Mouse (Mus musculus) hindbrain, embryonic 13.5 days (tissue): ENCODE measurements at regions not wholly inside any gene's neighbourhood (a gene's known extent, or its start where the extent isn't known, plus 50 kb on each side); places are given as distances from the start of the nearest gene placed in this dataset.
A peak's percentile ranks its signal among the peaks of the same experiment; 100 is the strongest.

Experiments used
- ATAC-seq: fragments of 200-750 bp; cut with Nextera tagmentation; 2 replicates; pipeline ENCODE4 v1.8.0; 2017; ENCODE audit warnings: moderate TSS enrichment; ENCODE audit not compliant: low FRiP score
- H3K27ac ChIP-seq: fragments of 300-500 bp; sonication (generic); 2 replicates; pipeline ENCODE4 v1.5.1; 2015; ENCODE audit warnings: inconsistent platforms, mild to moderate bottlenecking, moderate library complexity
- H3K27me3 ChIP-seq: fragments of 300-500 bp; sonication (generic); 2 replicates; pipeline ENCODE4 v1.6.1; 2015; ENCODE audit warnings: mild to moderate bottlenecking, inconsistent platforms
- H3K36me3 ChIP-seq: fragments of 300-500 bp; sonication (generic); 2 replicates; pipeline ENCODE4 v1.6.1; 2015; ENCODE audit warnings: mild to moderate bottlenecking, inconsistent platforms
- H3K4me1 ChIP-seq: fragments of 300-500 bp; sonication (generic); replicated peaks from 2 replicates; pipeline ENCODE4 v1.6.1; 2015; ENCODE audit warnings: inconsistent platforms
- H3K4me2 ChIP-seq: fragments of 300-500 bp; sonication (generic); 2 replicates; pipeline ENCODE4 v1.6.1; 2015; ENCODE audit warnings: inconsistent platforms, mild to moderate bottlenecking, moderate library complexity
- H3K4me3 ChIP-seq: fragments of 300-500 bp; sonication (generic); 2 replicates; pipeline ENCODE4 v1.5.1; 2015; ENCODE audit warnings: mild to moderate bottlenecking, inconsistent platforms
- H3K9ac ChIP-seq: fragments of 300-500 bp; sonication (generic); 2 replicates; pipeline ENCODE4 v1.6.1; 2015; ENCODE audit warnings: mild to moderate bottlenecking, inconsistent platforms
- H3K9me3 ChIP-seq: fragments of 300-500 bp; sonication (generic); 2 replicates; pipeline ENCODE4 v1.6.1; 2016; ENCODE audit warnings: inconsistent platforms
- WGBS: fragments of 180-500 bp; shearing (Covaris S2); methylation state at CpG from one replicate; pipeline ENCODE4 v1.1.7; 2015; 5-methylcytosine and 5-hydroxymethylcytosine counted together

DNA sequence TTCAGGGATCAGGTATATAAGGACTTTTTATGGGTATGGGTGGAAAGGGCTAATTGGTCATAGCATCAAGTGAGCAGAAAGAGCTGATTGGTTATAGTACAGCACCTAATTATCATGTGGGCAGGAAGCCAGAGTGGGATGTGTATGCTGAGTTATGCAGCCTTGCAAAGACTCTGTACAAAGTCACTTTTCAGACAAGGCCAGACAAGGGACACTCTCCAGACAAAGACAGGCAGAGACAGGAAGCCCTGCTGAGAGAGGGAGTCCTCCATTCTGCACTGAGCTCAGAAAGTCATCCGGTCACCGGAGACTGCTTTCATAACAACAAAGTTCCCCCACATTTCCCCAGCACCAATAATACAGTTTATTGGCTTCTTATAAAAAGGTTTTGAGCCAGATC is 112.4 kb downstream of the Ppp4r2 start:
- ATAC-seq, result no peak
- WGBS, result 72% methylated on average over 2 of the region's 2 CpGs
- Histone ChIP-seq H3K36me3 (no peaks in the 10 kb centered on the region), H3K4me1 (peaks cover 13% of the 10 kb centered on the region), H3K27ac (no peak overlapping the region), H3K4me2 (no peak overlapping the region), H3K9ac (no peak overlapping the region), H3K27me3 (0 out of 2 replicates have a peak, but pooled peaks cover 6% of the 10 kb centered on the region), H3K9me3 (no peaks in the 10 kb centered on the region), H3K4me3 (no peak overlapping the region)

DNA sequence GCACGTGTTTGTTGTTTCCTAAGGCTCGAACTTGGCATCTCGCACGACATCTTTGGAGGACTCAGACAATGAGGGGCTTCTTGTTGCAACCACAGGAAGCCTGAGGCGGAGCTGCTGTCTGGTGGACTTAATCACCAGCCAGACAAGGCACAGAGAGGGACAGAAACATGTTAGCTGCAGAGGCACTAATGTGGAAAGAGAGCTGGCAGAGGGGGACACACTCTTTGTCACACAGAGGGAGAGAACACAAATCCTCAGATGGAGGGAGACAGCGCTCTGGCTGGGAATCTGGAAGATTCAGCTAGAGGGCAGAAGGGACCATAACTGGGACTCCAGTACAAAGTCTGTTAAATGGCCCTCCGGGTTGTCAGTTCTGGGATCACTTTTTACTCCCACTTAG is 114.9 kb downstream of the Ppp4r2 start:
- 65% methylated on average over 7 of the region's 7 CpGs for WGBS

DNA sequence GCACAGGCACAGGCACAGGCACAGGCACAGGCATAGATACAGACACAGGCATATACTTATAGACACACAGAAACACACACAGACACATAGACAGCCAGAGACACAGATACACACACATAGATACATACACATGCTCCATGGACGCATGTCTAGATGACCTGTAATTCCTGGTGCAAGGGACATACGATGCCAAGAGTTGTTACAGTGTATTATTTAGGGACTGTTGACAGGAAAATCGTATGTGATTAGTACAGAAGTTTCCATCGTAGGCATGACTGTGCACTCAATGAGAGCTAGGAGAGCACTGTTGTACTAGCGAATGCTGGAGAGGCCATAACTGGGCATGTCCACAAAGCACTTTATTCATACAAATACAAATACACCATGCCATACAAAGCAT is 118.2 kb downstream of the Ppp4r2 start:
- Histone ChIP-seq H3K4me3 (no peak overlapping the region), H3K4me1 (peaks cover 13% of the 10 kb centered on the region), H3K9me3 (no peaks in the 10 kb centered on the region), H3K36me3 (no peaks in the 10 kb centered on the region), H3K4me2 (no peak overlapping the region), H3K27me3 (peaks cover 6% of the 10 kb centered on the region; the same call in 1 of the 2 replicates), H3K9ac (no peak overlapping the region), H3K27ac (no peak overlapping the region)
- WGBS, result 90% methylated on average over 5 of the region's 5 CpGs
- no peak for ATAC-seq

More for the DNA sequence above, 114.9 kb downstream of the Ppp4r2 start:
- Histone ChIP-seq H3K36me3 (no peaks in the 10 kb centered on the region), H3K4me1 (peaks cover 13% of the 10 kb centered on the region), H3K4me3 (no peak overlapping the region), H3K27me3 (0 out of 2 replicates have a peak, but pooled peaks cover 6% of the 10 kb centered on the region), H3K4me2 (no peak overlapping the region), H3K9me3 (no peaks in the 10 kb centered on the region), H3K9ac (no peak overlapping the region), H3K27ac (no peak overlapping the region)
- ATAC-seq, result no peak

DNA sequence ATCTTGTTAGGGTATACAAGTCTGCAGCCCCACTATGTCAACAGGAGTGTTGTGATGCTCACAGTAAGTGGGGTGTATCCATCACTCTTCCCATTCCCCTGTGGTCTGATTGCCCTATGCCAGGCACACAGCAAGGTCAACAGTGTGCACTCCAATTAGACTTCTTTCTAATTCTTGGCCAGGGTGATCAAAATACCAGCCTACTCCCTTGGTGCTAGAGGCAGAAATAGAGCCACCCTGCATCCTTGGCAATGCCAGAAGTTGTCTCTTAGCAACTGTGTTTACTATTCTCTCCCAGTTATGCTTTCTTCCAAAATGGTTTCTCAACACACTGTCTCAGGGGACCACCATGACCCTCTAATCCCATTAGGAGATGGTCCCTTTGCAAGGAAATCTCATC is 119.0 kb downstream of the Ppp4r2 start:
- H3K9ac ChIP-seq, result no peak overlapping the region
- 0 out of 2 replicates have a peak, but pooled peaks have one; percentile 46 for ATAC-seq
- H3K36me3 ChIP-seq, result no peaks in the 10 kb centered on the region
- H3K9me3 ChIP-seq, result no peaks in the 10 kb centered on the region
- no peak overlapping the region for H3K4me3 ChIP-seq
- H3K4me2 ChIP-seq, result no peak overlapping the region
- H3K27me3 ChIP-seq, result peaks cover 6% of the 10 kb centered on the region; the same call in 1 of the 2 replicates
- no peak overlapping the region for H3K27ac ChIP-seq
- H3K4me1 ChIP-seq, result peaks cover 9% of the 10 kb centered on the region

DNA sequence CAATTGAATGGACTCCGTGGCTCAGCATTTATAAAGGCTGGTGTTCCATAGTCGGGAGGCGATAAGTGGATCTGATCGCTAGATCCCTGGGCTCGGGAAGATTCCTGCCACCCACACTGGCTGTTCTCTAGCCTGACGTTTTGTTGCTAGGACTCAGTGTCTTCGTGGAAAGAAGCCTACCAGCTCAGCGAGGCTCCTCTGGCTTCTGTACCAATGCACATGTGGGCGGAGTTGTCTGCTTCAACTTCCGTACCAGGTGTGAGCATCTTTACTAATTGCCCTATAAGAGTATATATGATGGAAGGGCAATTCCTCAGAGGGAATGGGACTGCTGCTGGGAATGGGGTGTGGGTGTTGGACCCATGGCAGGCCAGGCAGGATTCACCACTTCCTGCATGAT is 121.1 kb downstream of the Ppp4r2 start:
- Histone ChIP-seq H3K4me3 (no peak overlapping the region), H3K36me3 (no peaks in the 10 kb centered on the region), H3K4me1 (peaks cover 3% of the 10 kb centered on the region; the same call in 1 of the 2 replicates), H3K27ac (no peak overlapping the region), H3K27me3 (no peaks in the 10 kb centered on the region; the same call in 1 of the 2 replicates), H3K4me2 (no peak overlapping the region), H3K9me3 (no peaks in the 10 kb centered on the region), H3K9ac (no peak overlapping the region)
- ATAC-seq, result no peak
- WGBS, result 86% methylated on average over 10 of the region's 10 CpGs

DNA sequence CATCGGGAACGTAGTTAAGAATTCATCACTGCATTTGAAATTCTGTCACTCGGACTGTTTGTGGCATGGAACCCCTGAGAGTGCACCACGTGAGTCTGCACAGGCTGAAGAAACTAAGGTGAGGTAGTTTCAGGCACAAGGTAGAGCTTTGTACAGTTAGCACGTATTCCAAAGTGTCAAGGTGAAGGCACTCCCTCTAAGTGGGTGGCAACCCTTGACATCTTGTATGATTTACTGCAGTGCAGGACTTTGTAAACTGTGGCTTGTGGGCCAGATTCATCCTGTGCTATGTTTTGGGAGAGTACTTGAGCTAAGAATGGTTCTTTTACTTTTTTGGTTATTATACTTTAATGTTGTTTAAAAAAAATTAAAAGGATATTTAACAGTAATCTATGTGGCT is 133.1 kb downstream of the Ppp4r2 start:
- Histone ChIP-seq H3K27ac (no peak overlapping the region), H3K4me2 (no peak overlapping the region), H3K4me1 (peaks cover 14% of the 10 kb centered on the region), H3K36me3 (no peaks in the 10 kb centered on the region), H3K27me3 (peaks cover 7% of the 10 kb centered on the region; the same call in 1 of the 2 replicates), H3K4me3 (no peak overlapping the region), H3K9ac (no peak overlapping the region), H3K9me3 (no peaks in the 10 kb centered on the region)
- 88% methylated on average over 5 of the region's 5 CpGs for WGBS
- ATAC-seq, result no peak

DNA sequence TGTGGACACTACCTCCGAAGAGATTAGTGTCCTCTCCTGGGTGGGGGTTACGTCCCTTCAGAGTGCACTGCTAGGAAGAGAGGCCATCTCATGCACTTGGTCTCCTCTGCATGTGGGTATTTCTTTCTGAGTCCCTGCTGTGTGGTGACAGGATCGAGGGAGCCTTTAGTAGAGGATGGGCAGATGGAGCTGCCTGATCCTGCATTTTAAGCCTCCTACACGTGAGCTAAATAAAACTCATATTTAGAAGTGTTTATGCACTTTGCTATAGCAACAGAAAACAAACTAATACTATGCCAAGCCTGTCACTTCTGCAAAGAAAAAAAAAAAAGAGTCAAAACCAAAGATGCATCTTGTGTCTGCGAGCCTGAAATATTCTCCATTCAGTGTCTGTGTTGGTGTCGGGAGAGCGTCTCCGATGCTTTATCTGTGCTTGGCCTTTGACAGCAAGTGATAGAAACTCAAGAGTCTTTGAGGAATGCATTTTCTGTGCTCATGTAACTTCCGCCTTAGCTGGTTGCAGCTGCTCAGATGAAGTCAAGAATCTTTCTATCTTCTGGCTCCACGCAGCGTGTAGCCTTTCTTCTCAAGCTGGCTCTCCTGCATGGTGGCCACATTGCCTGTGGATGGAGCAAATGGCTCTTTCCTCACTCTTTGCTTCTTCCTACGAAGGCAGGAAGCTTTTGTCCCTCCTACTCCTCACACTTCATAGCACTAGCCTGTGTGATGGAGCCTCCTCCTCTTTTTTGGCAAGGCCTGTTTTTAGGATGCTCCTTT is 134.8 kb downstream of the Ppp4r2 start:
- Histone ChIP-seq H3K27ac (no peak overlapping the region), H3K9ac (no peak overlapping the region), H3K9me3 (no peaks in the 10 kb centered on the region), H3K4me2 (no peak overlapping the region), H3K4me1 (peaks cover 21% of the 10 kb centered on the region), H3K36me3 (no peaks in the 10 kb centered on the region), H3K27me3 (peaks cover 7% of the 10 kb centered on the region; the same call in 1 of the 2 replicates), H3K4me3 (no peak overlapping the region)
- 83% methylated on average over 12 of the region's 12 CpGs for WGBS
- no peak for ATAC-seq

DNA sequence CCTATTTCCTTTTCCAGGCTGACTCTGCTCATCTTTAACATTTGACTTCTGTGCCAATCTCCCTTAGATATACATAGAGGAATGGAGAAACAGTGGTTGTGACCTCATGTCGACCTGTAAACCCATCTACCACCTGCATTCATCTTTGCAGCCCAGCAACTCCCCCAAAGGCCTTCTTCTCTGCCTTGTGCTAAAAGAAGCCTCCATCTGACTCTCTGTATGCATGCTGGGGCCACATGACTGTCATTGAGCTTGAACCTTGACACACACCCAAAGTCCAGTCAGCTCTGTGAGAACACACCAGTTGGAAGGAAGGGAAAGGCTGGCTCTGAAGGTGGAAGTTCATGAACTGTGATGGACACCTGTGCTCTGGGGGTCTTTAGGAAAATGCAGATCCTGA is 135.5 kb downstream of the Ppp4r2 start:
- Histone ChIP-seq H3K27me3 (peaks cover 7% of the 10 kb centered on the region; the same call in 1 of the 2 replicates), H3K4me2 (no peak overlapping the region), H3K4me3 (no peak overlapping the region), H3K9ac (no peak overlapping the region), H3K27ac (no peak overlapping the region), H3K4me1 (peaks cover 24% of the 10 kb centered on the region), H3K9me3 (no peaks in the 10 kb centered on the region), H3K36me3 (no peaks in the 10 kb centered on the region)
- no peak for ATAC-seq
- 56% methylated on average over 1 of the region's 1 CpGs for WGBS

DNA sequence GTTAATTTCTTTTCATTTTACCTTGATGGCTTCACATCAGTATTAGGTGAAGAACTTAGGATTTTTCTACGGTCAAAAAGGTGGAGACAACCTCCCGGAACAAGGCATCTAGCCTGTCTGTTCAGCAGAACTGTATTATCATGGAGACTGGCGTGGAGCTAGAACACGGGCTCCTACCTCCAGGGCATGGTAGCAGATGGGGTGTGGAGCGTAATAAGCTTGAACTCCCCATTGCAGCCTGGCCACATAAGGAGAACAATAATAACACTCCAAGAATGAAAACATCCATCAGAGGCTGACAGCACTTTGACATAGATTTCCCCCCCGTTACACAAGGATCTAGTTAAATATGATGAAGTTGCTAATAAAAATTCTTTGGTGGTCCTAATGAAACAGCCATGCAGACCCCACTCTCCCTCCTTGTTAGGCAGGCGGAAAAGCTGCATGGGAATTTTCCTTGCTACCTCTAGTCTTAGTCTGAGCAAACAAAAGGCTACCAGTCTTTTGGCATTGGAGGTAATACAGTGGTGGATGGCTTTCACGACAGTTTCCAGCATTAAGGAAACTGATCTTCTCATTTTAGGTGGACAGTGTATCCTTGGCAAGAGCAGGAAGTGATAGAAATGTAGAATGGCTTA is 137.5 kb downstream of the Ppp4r2 start:
- peaks cover 7% of the 10 kb centered on the region; the same call in 1 of the 2 replicates for H3K27me3 ChIP-seq
- no peaks in the 10 kb centered on the region for H3K36me3 ChIP-seq
- 37% methylated on average over 8 of the region's 8 CpGs for WGBS
- H3K4me3 ChIP-seq, result no peak overlapping the region
- no peaks in the 10 kb centered on the region for H3K9me3 ChIP-seq
- H3K27ac ChIP-seq, result peak overlapping the region; percentile 65
- H3K4me1 ChIP-seq, result peaks cover 26% of the 10 kb centered on the region
- no peak overlapping the region for H3K9ac ChIP-seq
- peak; percentile 83 for ATAC-seq
- no peak overlapping the region for H3K4me2 ChIP-seq

DNA sequence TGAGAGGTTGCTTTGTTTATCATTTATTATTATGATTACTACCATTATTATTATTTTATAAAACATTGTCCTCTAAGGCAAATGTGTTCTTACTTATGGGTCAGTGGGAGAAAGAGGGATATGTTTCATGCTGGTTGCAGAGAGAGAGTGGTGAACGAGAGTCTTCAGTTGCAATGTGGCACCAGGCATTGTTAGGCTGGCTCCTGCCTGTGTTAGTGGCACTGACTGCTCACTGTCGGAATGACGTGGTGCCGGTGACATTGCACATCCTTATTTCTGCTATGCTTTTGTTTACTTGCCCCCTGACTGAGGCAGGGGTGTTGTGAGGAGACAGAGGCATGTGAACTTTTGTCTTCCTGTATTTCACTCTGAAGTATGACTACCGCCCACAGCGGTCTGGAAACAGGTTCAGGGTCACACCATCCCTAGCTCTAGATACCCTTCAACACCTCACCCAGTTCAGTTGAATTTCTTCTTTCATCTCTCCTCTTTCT is 138.1 kb downstream of the Ppp4r2 start:
- Histone ChIP-seq H3K9ac (no peak overlapping the region), H3K27ac (peak overlapping the region; percentile 65), H3K4me1 (peaks cover 32% of the 10 kb centered on the region), H3K36me3 (no peaks in the 10 kb centered on the region), H3K4me3 (no peak overlapping the region), H3K9me3 (no peaks in the 10 kb centered on the region), H3K27me3 (peaks cover 7% of the 10 kb centered on the region; the same call in 1 of the 2 replicates), H3K4me2 (no peak overlapping the region)
- WGBS, result 43% methylated on average over 6 of the region's 6 CpGs
- ATAC-seq, result no peak

DNA sequence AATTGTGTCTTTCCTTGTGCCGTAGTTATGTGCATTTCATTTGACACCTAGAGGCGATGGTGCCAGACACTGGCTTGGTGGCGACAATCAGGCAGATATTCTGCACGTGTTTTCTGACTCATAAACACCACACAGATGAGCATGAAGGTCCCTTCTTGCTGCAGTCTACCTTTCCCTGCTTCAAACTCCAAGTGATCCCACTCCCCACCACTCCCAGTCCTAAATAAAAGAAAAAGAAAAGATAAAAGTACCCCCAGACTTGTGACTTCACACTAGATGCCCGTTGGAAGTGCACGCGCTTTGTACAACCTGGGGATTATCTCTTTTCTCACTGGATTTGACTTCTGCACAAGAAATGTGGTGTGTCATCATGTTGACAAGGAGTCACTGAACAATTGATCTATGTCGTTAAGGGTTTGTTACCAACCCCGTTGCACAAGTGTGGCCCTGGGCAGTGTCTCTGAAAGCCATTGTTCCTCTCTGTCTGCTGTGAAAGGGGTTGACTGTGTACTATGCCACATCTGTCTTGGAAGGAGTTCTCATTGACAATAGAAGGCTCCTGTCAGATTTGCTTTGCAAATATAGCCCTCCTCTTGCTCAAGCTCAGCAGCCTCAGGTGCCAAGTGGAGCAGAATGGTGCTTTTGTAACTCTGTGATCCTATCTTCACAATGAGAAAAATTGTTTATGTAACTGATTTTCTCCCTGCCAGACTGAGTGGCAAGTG is 140.1 kb downstream of the Ppp4r2 start:
- peaks cover 50% of the 10 kb centered on the region for H3K4me1 ChIP-seq
- WGBS, result 61% methylated on average over 9 of the region's 9 CpGs
- no peak overlapping the region for H3K4me3 ChIP-seq
- H3K27ac ChIP-seq, result no peak overlapping the region
- no peaks in the 10 kb centered on the region for H3K36me3 ChIP-seq
- no peak overlapping the region for H3K9ac ChIP-seq
- no peak overlapping the region for H3K4me2 ChIP-seq
- no peaks in the 10 kb centered on the region for H3K9me3 ChIP-seq
- ATAC-seq, result no peak
- H3K27me3 ChIP-seq, result no peaks in the 10 kb centered on the region

DNA sequence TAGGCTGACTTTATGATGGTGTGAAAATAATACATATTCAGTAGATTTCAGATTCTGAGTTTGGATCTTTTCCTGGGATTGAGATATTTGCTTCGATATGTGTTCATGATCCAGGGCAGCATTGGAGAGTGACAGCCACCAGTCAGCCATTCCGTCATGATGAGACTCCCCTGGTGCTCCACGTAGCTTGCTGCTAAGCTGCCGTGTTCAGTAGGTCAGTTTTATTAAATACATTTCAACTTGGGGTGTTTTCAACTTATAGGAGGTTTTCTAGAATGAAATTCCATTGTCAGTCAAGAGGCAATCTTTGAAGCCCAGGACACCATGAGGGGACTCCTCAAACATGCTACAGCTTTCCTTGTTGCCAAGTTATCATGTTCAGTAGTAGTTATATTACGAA is 141.3 kb downstream of the Ppp4r2 start:
- H3K4me3 ChIP-seq, result no peak overlapping the region
- no peaks in the 10 kb centered on the region for H3K9me3 ChIP-seq
- 0 out of 2 replicates have a peak, but pooled peaks cover 2% of the 10 kb centered on the region for H3K27me3 ChIP-seq
- no peak overlapping the region for H3K9ac ChIP-seq
- no peak overlapping the region for H3K27ac ChIP-seq
- H3K4me2 ChIP-seq, result no peak overlapping the region
- peaks cover 55% of the 10 kb centered on the region for H3K4me1 ChIP-seq
- no peak for ATAC-seq
- WGBS, result 94% methylated on average over 5 of the region's 5 CpGs
- no peaks in the 10 kb centered on the region for H3K36me3 ChIP-seq
